Mouse (Mus musculus): ENCODE data around the gene Hcrt. TPM values are rescaled to one million over a fixed set of nuclear protein-coding genes. Genes with fewer than 3 reads are reported as not detected.

Gene Hcrt
- polyA plus RNA-seq, 1 experiment: not detected

DNA sequence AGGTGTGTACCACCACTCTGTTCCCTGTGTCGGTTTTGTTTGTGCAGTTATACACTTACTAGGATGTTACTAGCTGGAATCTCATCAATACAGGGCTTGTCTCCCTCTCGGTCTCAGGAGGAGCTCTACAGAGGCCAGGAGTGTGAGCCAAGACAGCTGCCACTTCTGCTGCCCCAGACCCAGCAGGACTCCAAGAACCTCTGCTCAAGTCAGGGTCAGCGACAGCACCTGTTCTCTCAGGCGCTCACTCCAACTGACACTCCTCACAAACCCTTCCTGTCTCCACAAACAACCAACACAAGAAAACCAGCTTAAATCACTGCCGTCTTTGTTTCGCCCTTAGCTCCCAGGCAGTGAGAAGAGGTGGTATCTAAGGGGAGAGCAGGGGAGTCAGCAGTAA, 34.1 kb downstream of the Hcrt start:
- Histone ChIP-seq H3K4me3 (ENCODE audit: insufficient read depth, low read length) (no peak overlapping the region), H3K27ac (ENCODE audit: insufficient read depth, low read length) (no peak overlapping the region), H3K4me1 (ENCODE audit: control insufficient read depth, insufficient read depth, low read length) (peaks cover 6% of the 10 kb centered on the region)
- no peak for TF ChIP-seq CTCF (IDR thresholded peaks at IDR 0.05; ENCODE audit: borderline replicate concordance, insufficient read depth, low read length)
- TF ChIP-seq POLR2A (IDR thresholded peaks at IDR 0.05; ENCODE audit: low read depth, low read length): no peak

DNA sequence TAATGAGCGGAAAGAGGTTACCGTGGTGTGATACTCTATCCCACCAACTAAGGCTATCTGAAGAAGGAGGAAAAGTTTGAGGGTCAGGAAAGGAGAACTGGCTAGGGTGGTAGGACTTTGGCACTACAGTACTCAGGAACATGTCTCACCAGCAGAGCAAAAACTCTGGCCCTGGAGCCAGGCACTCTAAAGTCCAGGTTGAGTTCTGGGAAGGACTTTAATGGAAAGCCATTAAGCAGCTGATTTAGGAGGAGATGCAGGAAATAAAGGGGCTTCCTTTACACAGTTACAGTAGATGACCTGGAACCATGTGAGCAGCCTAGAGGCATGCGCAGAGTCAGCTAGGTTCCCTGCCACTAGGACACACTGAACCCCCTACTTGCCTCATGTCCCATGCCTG, 35.5 kb downstream of the Hcrt start:
- Histone ChIP-seq H3K4me1 (ENCODE audit: control insufficient read depth, insufficient read depth, low read length) (peaks cover 6% of the 10 kb centered on the region), H3K4me3 (ENCODE audit: insufficient read depth, low read length) (no peak overlapping the region), H3K27ac (ENCODE audit: insufficient read depth, low read length) (no peak overlapping the region)
- no peak for TF ChIP-seq CTCF (IDR thresholded peaks at IDR 0.05; ENCODE audit: borderline replicate concordance, insufficient read depth, low read length)
- no peak for TF ChIP-seq POLR2A (IDR thresholded peaks at IDR 0.05; ENCODE audit: low read depth, low read length)

DNA sequence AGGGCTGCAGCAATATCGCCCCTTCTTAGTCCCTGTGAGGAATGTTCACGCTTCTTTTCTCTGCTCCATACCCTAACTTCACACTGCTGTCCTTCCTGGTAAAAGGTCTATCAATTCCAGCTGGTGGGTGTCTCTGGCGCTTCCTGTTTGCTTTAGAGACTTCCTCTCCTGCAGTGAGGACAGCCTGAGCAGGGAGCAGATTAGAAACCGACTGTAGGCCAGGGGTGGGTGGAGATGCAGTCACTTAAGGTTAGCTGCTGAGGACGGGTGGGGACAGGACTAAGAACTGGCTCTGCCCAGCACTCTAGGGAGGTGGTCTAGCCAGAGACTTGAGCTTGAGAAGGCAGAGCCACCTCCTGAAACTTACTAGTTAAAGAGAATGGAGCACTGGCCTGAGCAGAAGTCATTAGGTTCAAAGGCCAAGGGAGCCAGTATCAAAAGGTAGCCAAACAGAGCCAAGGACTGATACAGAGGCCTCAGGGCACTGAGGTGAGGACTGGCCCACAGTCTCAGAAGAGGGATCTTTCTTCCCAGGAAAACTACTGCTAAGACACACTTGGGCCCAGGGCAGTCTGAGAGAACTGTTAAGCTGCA, 37.7 kb downstream of the Hcrt start:
- H3K4me3 ChIP-seq (ENCODE audit: insufficient read depth, low read length): no peak overlapping the region
- no peak for TF ChIP-seq POLR2A (IDR thresholded peaks at IDR 0.05; ENCODE audit: low read depth, low read length)
- no peak for TF ChIP-seq CTCF (IDR thresholded peaks at IDR 0.05; ENCODE audit: borderline replicate concordance, insufficient read depth, low read length)
- peaks cover 22% of the 10 kb centered on the region for H3K4me1 ChIP-seq (ENCODE audit: control insufficient read depth, insufficient read depth, low read length)
- H3K27ac ChIP-seq (ENCODE audit: insufficient read depth, low read length): peak overlapping the region; percentile 31

DNA sequence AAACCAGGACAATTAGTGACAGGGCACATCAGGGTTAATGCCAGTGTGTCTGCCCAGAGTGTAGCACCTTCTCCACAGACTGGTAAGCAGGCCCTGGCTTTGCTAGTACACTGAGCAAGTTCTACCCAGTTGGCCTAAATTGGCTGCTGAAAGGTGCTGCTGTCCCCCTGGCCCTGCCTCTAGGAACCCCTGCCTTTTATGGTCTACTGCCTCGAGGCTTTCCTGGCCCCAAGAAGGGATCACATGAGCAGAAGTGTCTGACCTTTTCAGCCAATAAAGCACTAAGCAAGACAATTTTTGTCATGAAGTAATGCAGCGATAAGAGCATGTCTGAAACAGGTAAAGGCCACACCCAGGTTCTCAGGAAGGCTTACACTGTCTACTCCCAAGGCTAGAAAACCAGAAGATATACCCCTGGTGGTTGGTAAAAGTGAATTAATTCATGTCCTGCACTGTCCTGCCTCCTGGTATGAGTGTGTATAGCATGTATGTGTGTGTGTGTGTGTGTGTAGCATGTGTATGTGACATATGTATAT, 40.2 kb downstream of the Hcrt start:
- H3K27ac ChIP-seq (ENCODE audit: insufficient read depth, low read length): no peak overlapping the region
- TF ChIP-seq POLR2A (IDR thresholded peaks at IDR 0.05; ENCODE audit: low read depth, low read length): no peak
- TF ChIP-seq CTCF (IDR thresholded peaks at IDR 0.05; ENCODE audit: borderline replicate concordance, insufficient read depth, low read length): no peak
- H3K4me3 ChIP-seq (ENCODE audit: insufficient read depth, low read length): no peak overlapping the region
- peaks cover 25% of the 10 kb centered on the region for H3K4me1 ChIP-seq (ENCODE audit: control insufficient read depth, insufficient read depth, low read length)

GRCm38 (mm10) chr11:100721776-100722492, 40.8 kb downstream of the Hcrt start:
- Histone ChIP-seq H3K27ac (ENCODE audit: insufficient read depth, low read length) (peak overlapping the region; percentile 79), H3K4me3 (ENCODE audit: insufficient read depth, low read length) (no peak overlapping the region), H3K4me1 (ENCODE audit: control insufficient read depth, insufficient read depth, low read length) (peaks cover 25% of the 10 kb centered on the region)
- TF ChIP-seq POLR2A (IDR thresholded peaks at IDR 0.05; ENCODE audit: low read depth, low read length) (no peak), CTCF (IDR thresholded peaks at IDR 0.05; ENCODE audit: borderline replicate concordance, insufficient read depth, low read length) (no peak)

DNA sequence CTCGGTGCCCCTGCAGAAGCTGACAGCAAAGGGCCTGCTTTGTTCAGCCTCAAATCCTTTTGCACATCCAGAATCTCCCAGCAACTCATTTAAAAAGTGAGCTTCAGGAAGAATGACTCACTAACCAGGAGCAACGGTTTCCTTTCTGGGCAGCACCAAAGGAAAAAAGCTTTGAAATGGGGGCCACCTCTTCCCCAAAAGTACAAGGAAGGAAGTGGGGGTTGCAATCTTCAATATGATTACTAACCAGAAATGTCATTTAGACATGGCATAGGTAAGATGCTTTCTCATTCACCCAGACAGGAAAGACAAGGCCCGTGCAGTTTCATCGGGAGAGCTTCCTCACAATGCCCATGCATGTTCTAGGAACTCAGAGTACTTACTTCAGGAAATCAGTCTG, 41.5 kb downstream of the Hcrt start:
- Histone ChIP-seq H3K27ac (ENCODE audit: insufficient read depth, low read length) (peak overlapping the region; percentile 79), H3K4me3 (ENCODE audit: insufficient read depth, low read length) (no peak overlapping the region), H3K4me1 (ENCODE audit: control insufficient read depth, insufficient read depth, low read length) (peaks cover 25% of the 10 kb centered on the region)
- no peak for TF ChIP-seq CTCF (IDR thresholded peaks at IDR 0.05; ENCODE audit: borderline replicate concordance, insufficient read depth, low read length)
- no peak for TF ChIP-seq POLR2A (IDR thresholded peaks at IDR 0.05; ENCODE audit: low read depth, low read length)

DNA sequence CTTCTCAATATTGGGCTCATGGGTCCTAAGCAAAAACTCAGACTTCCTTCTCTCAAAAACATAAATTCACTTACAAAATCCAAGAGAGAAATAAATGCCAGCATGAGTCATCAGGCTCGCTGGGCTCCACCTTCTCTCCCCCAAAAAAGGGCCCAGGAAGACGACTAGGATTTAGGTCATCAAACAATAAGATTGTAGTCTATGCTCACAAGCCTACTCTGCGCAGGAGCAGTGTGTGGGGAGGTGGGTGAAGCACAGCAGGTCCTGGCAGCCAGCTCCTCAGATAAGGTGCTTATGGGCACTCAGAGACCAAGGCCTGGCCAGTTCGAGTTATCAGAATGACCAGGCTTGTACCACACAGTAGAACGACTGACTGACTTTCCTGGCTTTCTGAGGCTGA, 42.4 kb downstream of the Hcrt start:
- no peak for TF ChIP-seq CTCF (IDR thresholded peaks at IDR 0.05; ENCODE audit: borderline replicate concordance, insufficient read depth, low read length)
- TF ChIP-seq POLR2A (IDR thresholded peaks at IDR 0.05; ENCODE audit: low read depth, low read length): no peak
- Histone ChIP-seq H3K4me3 (ENCODE audit: insufficient read depth, low read length) (no peak overlapping the region), H3K27ac (ENCODE audit: insufficient read depth, low read length) (peak overlapping the region; percentile 79), H3K4me1 (ENCODE audit: control insufficient read depth, insufficient read depth, low read length) (peaks cover 24% of the 10 kb centered on the region)

DNA sequence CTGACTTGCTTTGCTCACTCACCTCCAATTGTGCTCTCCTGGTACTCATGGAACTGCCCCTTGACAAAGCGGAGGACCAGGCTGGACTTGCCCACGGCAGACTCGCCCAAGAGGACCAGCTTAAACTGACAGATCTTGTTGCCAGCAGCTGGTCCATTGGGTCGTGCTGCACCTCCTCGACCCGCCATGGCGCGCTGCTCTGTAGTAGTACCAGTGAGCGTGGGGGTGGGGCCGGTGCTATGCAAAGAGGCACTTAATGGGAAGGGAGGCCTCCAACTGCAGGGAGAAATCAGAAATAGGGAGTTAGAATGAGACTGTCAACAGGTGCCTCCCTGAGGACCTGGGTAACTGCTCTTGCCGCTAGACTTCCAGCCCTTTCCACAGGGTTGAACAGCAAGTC, 42.8 kb downstream of the Hcrt start:
- Histone ChIP-seq H3K4me1 (ENCODE audit: control insufficient read depth, insufficient read depth, low read length) (peaks cover 20% of the 10 kb centered on the region), H3K27ac (ENCODE audit: insufficient read depth, low read length) (no peak overlapping the region), H3K4me3 (ENCODE audit: insufficient read depth, low read length) (no peak overlapping the region)
- no peak for TF ChIP-seq POLR2A (IDR thresholded peaks at IDR 0.05; ENCODE audit: low read depth, low read length)
- no peak for TF ChIP-seq CTCF (IDR thresholded peaks at IDR 0.05; ENCODE audit: borderline replicate concordance, insufficient read depth, low read length)

- H3K4me3 ChIP-seq (ENCODE audit: insufficient read depth, low read length): no peak overlapping the region
- TF ChIP-seq POLR2A (IDR thresholded peaks at IDR 0.05; ENCODE audit: low read depth, low read length): no peak
- TF ChIP-seq CTCF (IDR thresholded peaks at IDR 0.05; ENCODE audit: borderline replicate concordance, insufficient read depth, low read length): no peak
- H3K27ac ChIP-seq (ENCODE audit: insufficient read depth, low read length): no peak overlapping the region
Observed at GRCm38 (mm10) chr11:100719312-100719711, 43.4 kb downstream of the Hcrt start.

DNA sequence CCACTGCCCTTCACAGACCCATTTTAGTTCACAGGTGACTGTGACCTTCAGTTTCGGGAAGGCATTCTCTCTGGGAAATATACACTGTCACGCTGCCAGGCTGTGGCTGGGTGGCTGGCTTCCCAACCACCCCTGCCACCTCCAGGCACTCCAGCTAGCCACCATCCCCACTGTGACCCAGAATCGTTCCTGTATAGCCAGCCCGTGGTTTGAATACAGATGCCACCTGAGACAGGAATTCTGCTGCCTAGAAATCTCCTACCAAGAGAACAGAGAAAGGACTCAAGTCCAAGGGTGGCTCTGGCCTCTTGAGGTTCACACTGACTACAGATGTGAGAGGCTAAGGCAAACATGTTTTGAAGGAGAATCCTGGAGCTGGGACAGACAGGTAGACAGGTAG, 43.9 kb downstream of the Hcrt start:
- Histone ChIP-seq H3K27ac (ENCODE audit: insufficient read depth, low read length) (no peak overlapping the region), H3K4me1 (ENCODE audit: control insufficient read depth, insufficient read depth, low read length) (peaks cover 23% of the 10 kb centered on the region), H3K4me3 (ENCODE audit: insufficient read depth, low read length) (no peak overlapping the region)
- TF ChIP-seq CTCF (IDR thresholded peaks at IDR 0.05; ENCODE audit: borderline replicate concordance, insufficient read depth, low read length) (no peak), POLR2A (IDR thresholded peaks at IDR 0.05; ENCODE audit: low read depth, low read length) (no peak)

More at GRCm38 (mm10) chr11:100719312-100719711, 43.4 kb downstream of the Hcrt start:
- H3K4me1 ChIP-seq (ENCODE audit: control insufficient read depth, insufficient read depth, low read length): peaks cover 21% of the 10 kb centered on the region
